ENCODE assay signal across 9 mouse cellular contexts in genomic region chr5:33983309-33984121, GRCm38 (mm10). TPM values are rescaled to one million over a fixed set of nuclear protein-coding genes. Genes with fewer than 3 reads are reported as not detected.
DNase-seq lines count a peak whose midpoint lies in the region; ATAC-seq lines count a peak whose summit lies in the region.
"Had no signal": no experiment of that assay in that cellular context is flagged by ENCODE, and none has a peak within 500 bp of the region (broad histone marks: within the 10 kb centered on the region; RNA-seq: fewer than 3 reads in every experiment).

TSS of gene Gm1673 (plus strand) at chr5:33983433.

- H3K27ac ChIP-seq in hindbrain, embryonic 12.5 days: peak within 1 kb of the TSS; percentile 93
- H3K27ac ChIP-seq: macrophage had no signal

- peak; percentile 47 for DNase-seq in WW6 (ENCODE audit: low read depth, low spot score)
- DNase-seq in cerebellum, adult 9-11 months: peak; percentile 89
- peak; percentile 82 to 88 for DNase-seq in frontal cortex, postnatal 14 days (ENCODE audit: low spot score in 2 of 2)
- DNase-seq in left cerebral cortex, adult 18-20 months (ENCODE audit: low spot score in 2 of 2): peak; percentile 91
- peak; percentile 45 for DNase-seq in lung, postnatal 25 days (ENCODE audit: low spot score)
- DNase-seq in right cerebral cortex, adult 18-20 months: peak; percentile 92
- peak; percentile 67 for DNase-seq in urinary bladder, postnatal 25 days (ENCODE audit: low spot score)

- ATAC-seq in hindbrain, embryonic 12.5 days (ENCODE audit: low FRiP score): peak; percentile 91

- peak within 1 kb of the TSS; percentile 95 for H3K4me3 ChIP-seq in hindbrain, embryonic 12.5 days

- H3K27me3 ChIP-seq in hindbrain, embryonic 12.5 days: no peaks in the 10 kb centered on the region

- under 1% methylated on average over 76 of the region's 88 CpGs for WGBS in hindbrain, embryonic 12.5 days

- peak within 1 kb of the TSS; percentile 77 for H3K4me2 ChIP-seq in hindbrain, embryonic 12.5 days (replicated peaks)

- peaks cover 32% of the 10 kb centered on the region for H3K4me1 ChIP-seq in hindbrain, embryonic 12.5 days

- no peaks in the 10 kb centered on the region for H3K9me3 ChIP-seq in hindbrain, embryonic 12.5 days (replicated peaks)

- H3K36me3 ChIP-seq in hindbrain, embryonic 12.5 days: 0 out of 2 replicates have a peak, but pooled peaks cover 6% of the 10 kb centered on the region

- H3K9ac ChIP-seq in hindbrain, embryonic 12.5 days: peak within 1 kb of the TSS; percentile 82

RNA-seq across cellular contexts. Expression of gene Gm1673, which starts in this region (rescaled TPM):
- 377 and 404 TPM in 2 replicates for polyA plus RNA-seq in hindbrain, embryonic 12.5 days (2016; fragmentation: Nextera tagmentation; extraction: Ambion mirVana)
- 10 to 100 TPM; 81.6 to 83.0 TPM for total RNA-seq in left cerebral cortex, adult 18-20 months (2021)

Comparison
In these comparisons a context has a peak if more than half of its experiments do, and no peak if none do; other contexts are left out.
1. Peak in every context shown above with its lines: DNase-seq, ATAC-seq, H3K4me3 ChIP-seq and H3K27ac ChIP-seq.